Mouse (Mus musculus) hematopoietic stem cell, adult 5-6 weeks (primary cell): ENCODE results near the gene Cyp2c37. TPM values are rescaled to one million over a fixed set of nuclear protein-coding genes. Genes with fewer than 3 reads are reported as not detected.
"Not testable (repeated sequence)": the region's sequence is repeated elsewhere in the genome, so short reads cannot be mapped to it uniquely, and the experiment has no call there.

ENCODE experiments used
- ATAC-seq, 2 experiments: fragments of 125-278 bp in 1 of 2; replicated peaks in 1 of 2; 2 replicates each; pipeline ENCODE4 v1.8.0; 2016 to 2017; ENCODE audit warnings: inconsistent platforms in 2 of 2, mild to moderate bottlenecking in 2 of 2, moderate number of reproducible peaks in 2 of 2, low read depth in 1 of 2, moderate TSS enrichment in 1 of 2; ENCODE audit not compliant: low FRiP score in 2 of 2, poor library complexity in 2 of 2, severe bottlenecking in 2 of 2, insufficient read depth in 1 of 2, low TSS enrichment in 1 of 2
- total RNA-seq: library from RNA; stranded (forward); fragments of 172-1452, 232-1000 nt; gene quantifications from 2 replicates; pipeline ENCODE4 v1.2.3, GENCODE M21; 2017

Gene Cyp2c37
- total RNA-seq = not detected in 2 replicates

DNA sequence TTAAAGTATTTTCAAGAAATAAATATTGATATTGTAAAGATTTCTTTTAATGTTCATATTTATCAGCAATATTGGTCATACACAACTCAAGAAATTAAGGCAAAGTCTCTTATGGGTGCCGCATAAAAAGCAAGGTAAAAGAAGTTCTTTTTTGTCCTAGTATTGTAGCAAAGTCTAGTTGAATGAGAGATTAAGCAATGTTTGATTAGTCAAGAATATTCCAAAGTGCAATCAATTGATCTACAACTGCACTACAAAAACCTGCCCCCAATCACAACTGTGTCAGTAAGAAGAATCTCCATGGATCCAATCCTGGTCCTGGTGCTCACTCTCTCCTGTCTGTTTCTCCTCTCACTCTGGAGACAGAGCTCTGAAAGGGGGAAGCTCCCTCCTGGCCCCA, at the start of gene Cyp2c37:
Gene Cyp2c37 (plus strand): TSS at position 285 of the 400 bp plus-strand sequence.
- ATAC-seq = not testable (repeated sequence)

DNA sequence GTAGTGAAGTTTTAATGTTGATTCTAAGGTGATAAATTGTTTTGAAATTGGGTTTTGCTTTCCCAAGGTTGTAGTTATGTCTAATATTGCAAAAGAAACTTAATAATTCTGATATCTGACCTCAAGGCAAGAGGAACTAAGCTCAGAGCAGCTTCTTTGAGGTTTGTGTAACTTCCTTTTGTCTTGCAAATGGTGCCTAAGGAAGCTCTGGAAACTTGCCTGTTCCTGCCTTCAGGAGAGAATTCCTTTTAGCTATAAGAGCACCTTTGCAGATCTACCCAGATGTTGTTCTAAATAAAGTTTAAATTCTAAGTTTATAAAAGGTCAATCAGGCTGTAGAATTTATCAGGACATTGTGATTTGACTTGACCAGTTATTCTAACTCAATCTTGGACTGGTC, 31.4 kb upstream of the Cyp2c37 start:
- ATAC-seq = not testable (repeated sequence)

DNA sequence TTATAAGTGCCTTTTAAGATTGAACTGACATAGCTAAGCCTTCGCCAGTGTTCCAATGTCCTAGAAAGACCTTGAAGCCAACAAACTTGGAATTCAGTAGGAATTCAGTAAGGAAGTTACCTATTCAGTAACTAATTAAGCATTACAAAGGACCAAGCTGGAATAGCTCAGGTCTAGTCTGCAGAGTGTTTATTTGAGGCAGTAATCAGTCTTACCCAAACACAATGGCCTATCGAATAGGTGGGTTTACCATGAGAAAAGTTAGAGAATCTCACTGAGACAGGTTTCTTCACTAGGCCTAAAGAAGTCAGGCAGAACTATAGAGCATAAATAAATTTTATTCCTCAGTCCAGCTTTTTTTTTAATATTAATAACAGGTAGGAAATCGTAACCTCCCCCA, 21.1 kb upstream of the Cyp2c37 start:
- ATAC-seq = not testable (repeated sequence)

DNA sequence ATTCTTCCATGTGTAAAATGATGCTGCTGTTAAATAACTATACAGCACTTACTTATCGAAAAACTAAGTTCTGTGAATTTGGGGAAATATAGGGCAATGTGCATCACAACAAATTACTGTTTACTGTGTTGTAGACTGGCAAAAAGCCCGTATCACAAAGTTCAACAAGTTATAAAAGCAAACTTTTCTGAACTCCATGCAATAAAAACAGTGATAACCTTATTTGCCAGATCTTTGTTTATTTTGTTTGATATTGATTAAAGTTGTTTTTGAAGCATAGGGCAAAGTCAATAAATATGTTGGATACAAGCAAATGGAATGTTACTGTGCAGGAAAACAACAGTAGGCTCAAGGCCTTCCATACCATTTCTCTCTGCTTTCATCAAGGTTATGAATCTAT, 2.8 kb upstream of the Cyp2c37 start:
- ATAC-seq = no peak

Other genes with a start within 250 kb of the Cyp2c37 start
- not detected in 2 replicates for gene Cyp2c40, start 179.6 kb upstream of the Cyp2c37 start, total RNA-seq
- gene Cyp2c69, start 105.6 kb upstream of the Cyp2c37 start, total RNA-seq = not detected in 2 replicates
- gene Cyp2c54, start 81.4 kb downstream of the Cyp2c37 start, total RNA-seq = not detected in 2 replicates
- gene Cyp2c50, start 97.3 kb downstream of the Cyp2c37 start, total RNA-seq = not detected in 2 replicates
- gene Cyp2c70, start 194.9 kb downstream of the Cyp2c37 start, total RNA-seq = not detected in 2 replicates